Mouse (Mus musculus) left cerebral cortex, postnatal 14 days (tissue): ENCODE results near the gene St6galnac3. TPM values are rescaled to one million over a fixed set of nuclear protein-coding genes. Genes with fewer than 3 reads are reported as not detected.

Source experiments
- DNase-seq, 2 experiments: peaks; one replicate each; pipeline ENCODE4 v3.0.0; 2021 to 2022; ENCODE audit warnings: low spot score in 2 of 2, mixed read lengths in 1 of 2
- intact Hi-C: fragments of 180-260 bp; cut with DNase I; formaldehyde crosslinking; loops from one replicate; pipeline ENCODE4 v1.15.1; 2025
- total RNA-seq, 2 experiments: library from RNA; stranded (reverse); gene quantifications; 2 replicates each; pipeline ENCODE4 v1.2.3; 2021

The St6galnac3 gene
- total RNA-seq, 2 experiments from 2014 or later, result 10.8 to 12.1 TPM

DNA sequence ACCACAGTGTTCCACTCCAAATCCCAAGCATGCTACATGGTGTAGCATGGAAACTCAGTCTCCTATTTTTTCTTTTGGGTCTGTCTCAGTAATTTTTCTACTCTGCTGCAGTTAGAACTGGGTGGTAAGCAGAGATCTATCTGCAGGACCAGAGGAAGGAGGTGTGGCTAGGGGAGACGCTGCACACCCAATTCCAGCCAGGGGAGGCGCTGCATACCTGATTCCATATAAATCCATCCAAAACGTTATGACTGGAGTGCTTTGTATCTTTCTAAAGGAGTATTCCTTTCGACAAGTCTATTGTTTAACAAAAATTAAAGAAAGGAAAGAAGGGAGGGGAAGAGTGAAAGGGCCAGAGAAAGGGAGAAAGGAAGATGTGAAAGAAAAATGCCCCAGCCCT is 476.9 kb downstream of the St6galnac3 start:
- intact Hi-C loops, result loop anchor here (10.0 kb wide), 1 partner anchor 327 kb away; no protein-coding TSS in a partner anchor
- DNase-seq, result peak in 1 of 2 experiments; percentile 54

DNA sequence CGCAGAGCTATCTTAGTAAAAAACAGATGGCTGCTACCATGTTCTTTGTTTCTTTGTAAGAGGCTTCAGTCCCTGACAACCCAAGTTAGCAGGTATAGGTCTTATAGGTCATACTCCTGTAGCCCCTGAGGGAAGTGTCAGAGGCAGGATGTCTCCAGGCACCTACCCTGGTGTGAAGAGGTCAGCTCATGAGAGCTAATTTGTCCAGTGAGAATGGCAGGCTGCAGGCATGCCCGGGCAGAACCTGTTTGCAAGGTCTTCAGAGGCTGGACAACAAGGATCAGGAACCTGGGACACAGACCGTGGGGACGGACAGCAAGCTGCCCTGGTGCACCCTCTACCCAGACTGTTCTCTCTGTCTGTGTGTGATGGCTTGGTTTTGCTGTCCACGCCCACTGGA is 482.4 kb downstream of the St6galnac3 start:
- intact Hi-C loops, result loop anchor here (10.0 kb wide), 1 partner anchor 332 kb away; no protein-coding TSS in a partner anchor
- DNase-seq, result no peak

DNA sequence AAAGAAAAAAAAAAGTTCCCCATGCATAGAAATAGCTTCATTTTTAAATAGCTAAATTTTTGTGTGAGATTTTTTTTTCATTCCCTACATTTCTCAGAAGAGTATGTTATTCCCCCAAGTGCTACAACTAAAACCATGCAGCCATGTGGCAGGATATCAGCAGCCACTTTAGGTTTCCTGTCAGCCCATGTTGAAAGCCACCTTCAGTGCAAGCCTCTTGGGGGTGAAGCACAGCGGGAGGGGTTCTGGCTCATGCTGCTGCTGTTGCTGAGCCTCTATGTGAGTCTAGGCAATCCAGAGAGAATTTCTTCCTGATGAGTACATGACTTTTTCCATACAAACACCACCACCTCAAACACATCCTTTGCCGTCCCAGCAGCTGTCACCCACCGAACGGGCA is 483.8 kb downstream of the St6galnac3 start:
- no peak for DNase-seq
- intact Hi-C loops, result loop anchor here (10.0 kb wide), 1 partner anchor 334 kb away; no protein-coding TSS in a partner anchor

DNA sequence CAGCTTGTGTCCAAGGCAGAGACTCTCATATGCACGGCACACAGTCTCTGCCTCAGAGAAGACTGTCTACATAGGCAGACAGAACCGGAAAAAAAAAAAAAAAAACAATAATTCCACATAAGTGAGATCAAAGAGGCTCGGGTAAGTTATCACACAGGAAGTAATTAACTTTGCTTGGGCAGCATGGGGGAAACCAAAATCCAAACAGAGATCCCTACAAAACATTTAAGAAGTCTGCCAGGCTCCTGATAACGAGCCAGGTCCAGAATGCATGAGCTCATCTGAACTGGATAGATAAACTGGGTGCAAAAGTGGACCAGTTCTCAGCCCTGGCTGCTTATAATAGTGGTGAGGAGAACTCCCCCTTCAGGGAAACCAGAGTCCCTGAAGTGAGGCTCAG is 484.6 kb downstream of the St6galnac3 start:
- intact Hi-C loops, result loop anchor here (10.0 kb wide), 1 partner anchor 334 kb away; no protein-coding TSS in a partner anchor

DNA sequence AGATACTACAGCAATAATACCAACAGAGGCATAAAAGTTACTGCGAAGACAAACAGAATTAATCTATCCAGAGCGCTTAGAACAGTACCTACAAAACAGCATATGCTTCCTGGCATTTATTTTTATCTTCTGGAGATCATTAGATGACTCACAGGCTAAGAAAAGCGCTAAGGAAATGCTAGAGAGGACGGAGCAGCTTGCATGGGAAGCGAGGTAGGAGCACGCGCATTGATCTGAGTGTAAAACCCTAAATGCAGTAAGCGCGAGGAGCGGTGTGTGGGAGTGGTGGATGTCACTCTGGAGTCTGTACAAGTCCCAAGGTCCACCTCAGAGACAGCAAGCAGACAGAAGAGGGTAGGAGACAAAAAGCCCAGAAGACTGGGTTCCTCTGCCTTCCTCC is 486.6 kb downstream of the St6galnac3 start:
- intact Hi-C loops, result no loop called here
- DNase-seq, result peak; percentile 73 to 82

More for the DNA sequence above, 484.6 kb downstream of the St6galnac3 start:
- DNase-seq, result no peak

DNA sequence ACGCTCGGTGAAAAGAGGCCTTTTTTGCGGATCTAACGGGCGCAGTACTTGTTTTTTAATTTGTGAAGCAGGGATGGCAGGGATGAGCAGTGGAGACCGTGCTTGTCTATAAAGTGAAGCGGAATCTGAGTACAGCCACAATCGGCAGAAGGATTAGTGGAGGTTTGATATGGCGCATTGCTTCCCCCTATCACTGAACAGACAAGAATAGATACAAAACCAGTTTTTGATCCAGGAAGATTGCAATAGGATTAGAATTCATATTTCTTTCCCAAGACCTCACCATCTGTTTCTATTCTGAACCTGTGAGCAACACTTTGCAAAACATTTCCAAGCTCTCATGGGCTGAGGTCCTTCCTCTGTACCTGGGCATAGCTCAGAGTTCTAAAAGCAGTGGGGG is 488.7 kb downstream of the St6galnac3 start:
- intact Hi-C loops, result no loop called here
- no peak for DNase-seq

DNA sequence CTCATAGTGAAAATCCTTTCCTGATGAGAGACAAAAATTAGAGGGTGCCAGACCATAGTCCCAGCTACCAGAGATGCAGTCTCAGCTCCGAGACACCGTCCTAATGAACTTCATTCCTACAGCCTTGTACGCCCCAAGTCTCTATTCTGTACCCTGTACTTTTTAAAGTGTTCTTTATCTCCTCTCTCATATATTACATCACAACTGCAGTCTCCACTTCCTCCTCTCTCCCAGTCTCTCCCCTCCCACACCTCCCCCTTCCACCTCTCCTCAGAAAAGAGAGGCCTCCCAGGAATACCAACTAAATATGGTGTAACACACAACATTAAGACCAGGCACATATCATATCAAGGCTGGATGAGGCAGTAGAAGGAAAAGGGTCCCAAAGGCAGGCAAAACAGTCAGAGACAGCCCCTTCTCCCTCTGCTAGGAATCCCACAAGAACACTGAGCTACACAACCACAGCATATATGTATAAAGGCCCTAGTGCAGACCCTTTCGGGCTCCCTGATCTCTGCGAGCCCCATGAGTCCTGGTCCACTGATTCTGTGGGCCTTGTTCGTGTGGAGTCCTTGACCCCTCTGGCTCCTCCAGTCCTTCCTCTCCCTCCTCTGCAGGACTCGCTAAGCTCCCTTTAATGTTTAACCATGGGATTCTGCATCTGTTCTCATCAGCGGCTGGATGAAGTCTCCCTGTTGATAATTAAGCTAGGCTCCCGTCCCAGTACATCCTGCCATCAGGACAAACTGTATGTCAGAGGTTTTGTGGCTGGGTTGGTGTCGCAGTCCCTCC is 502.2 kb downstream of the St6galnac3 start:
- DNase-seq, result no peak
- intact Hi-C loops, result no loop called here

DNA sequence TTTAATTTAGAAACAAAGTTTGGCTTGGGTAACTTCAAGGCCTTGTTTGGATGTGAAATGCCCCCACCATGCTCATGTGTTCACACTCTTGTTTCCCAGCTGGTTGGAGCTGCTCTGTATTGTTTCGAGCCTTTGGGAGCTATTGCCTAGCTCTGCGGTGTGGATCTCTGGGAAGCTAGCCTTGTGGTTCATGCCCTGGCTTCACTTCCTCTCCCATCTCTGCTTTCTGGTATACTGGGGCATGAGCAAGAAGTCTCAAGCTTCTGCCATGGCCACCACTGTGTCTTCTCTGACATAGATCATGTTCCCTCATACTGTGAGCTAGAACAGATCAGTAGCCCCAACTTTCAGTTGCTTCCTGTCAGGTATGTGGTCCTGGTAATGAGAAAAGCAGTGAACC is 505.6 kb downstream of the St6galnac3 start:
- DNase-seq, result no peak
- intact Hi-C loops, result no loop called here

DNA sequence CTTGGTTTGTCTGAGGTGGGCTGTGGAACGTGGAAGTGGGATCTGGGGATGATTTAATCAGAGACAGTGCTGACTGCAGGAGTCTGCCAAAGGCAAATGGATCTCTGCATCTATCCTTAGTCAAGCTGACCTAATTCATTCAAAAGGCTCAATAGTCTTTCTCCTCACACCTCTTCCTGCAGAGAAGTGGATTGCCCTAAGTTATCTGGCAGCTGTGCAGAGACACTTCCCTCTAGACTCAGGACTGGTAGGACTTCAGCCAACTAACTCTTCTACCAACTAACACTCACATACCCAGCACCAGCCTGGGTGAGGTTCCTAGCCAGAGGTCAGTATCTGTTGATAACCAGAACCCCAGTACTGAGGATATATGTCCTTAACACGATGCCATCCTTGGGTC is 516.8 kb downstream of the St6galnac3 start:
- intact Hi-C loops, result no loop called here
- DNase-seq, result no peak

DNA sequence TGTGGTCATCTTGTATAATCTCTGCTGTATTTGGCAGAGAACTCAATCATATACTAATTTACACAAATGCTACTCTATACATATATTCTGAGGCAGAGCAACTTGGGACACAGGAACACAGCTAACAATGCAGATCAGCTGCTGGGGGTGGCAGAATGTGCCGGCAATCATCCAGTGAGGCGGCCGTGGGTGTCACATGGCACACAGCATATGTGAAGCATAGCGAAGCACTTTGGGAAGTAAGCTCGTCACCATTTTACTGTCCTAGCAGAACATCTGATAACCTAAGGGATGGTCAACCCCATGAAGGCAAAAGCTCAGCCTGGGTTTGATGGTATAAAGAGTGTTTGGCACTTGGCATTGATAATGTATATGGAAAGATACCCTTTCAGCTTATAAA is 520.9 kb downstream of the St6galnac3 start:
- intact Hi-C loops, result no loop called here
- peak in 1 of 2 experiments; percentile 30 for DNase-seq

DNA sequence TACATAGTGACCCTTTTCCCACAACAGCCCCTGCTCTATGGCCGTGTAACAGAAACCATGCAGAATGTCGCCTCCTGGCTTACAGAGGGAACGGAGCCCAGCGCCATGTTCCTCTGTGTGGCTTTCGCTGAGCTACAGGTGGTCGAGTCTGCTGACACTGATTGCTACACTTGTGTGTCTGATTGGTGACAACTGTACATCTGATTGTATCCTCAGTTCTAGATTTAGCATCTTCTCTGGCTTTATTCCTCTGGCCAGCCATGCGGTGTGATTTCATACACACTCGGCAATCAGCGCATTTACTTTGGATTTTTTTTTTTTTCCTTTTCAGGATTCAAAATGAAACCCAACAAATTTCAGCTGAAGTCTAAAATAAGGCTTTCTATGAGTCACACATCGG is 523.1 kb downstream of the St6galnac3 start:
- intact Hi-C loops, result no loop called here
- DNase-seq, result peak; percentile 29 to 55

DNA sequence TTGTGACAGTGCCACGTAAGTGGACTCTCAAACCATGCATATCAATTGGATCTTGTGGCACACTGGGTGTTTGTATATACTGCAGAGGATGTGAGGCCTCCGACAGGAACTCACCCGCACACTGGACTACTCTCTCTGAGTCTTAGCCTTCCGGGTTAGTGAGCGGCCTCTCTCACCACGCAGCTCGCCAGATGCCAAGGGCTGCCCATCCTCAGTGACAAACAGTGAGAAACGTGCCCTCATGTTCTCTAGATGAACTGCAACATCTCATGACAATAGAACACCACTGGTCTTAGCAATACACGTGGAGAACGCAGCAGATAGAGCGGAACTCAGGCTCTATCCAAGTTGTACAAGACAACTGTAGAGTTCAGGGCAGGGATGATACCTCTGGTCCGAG is 524.2 kb downstream of the St6galnac3 start:
- DNase-seq, result no peak
- intact Hi-C loops, result no loop called here

DNA sequence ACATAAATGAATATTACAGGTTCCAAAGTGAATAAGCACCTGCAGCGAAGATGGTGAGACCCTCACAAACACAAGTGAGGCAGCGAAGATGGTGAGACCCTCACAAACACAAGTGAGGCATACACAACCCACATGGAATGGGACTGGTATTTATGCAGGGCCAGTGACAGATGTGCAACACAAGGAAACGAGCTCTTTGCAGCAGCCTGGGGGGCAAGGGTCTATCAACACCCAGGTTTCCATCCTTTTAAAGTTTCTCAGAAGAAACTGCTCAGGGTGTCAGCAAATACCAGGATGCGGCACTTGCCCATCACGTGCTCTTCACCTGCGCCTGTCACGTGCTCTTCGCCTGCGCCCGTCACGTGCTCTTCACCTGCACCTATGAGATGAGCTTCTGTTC is 524.9 kb downstream of the St6galnac3 start:
- intact Hi-C loops, result no loop called here
- DNase-seq, result no peak

DNA sequence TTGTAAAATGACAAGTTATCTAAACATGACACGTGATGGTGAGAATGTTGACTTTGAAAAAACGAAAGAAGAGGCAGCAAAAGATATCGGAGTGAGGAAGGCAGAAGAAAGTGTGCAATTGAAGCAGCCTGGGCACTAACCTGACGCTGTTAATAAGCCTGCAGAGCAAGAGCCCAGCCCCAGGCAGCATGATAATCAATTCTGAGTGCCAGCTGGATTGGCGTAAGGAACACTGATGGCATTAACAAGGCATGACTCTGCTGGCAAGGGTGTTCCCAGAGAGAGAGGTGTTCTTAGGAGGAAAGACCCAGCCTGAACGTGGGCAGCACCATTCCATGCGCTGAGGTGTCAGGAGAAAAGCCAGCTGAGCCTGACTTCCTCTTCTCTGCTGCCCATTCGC is 525.7 kb downstream of the St6galnac3 start:
- intact Hi-C loops, result no loop called here

DNA sequence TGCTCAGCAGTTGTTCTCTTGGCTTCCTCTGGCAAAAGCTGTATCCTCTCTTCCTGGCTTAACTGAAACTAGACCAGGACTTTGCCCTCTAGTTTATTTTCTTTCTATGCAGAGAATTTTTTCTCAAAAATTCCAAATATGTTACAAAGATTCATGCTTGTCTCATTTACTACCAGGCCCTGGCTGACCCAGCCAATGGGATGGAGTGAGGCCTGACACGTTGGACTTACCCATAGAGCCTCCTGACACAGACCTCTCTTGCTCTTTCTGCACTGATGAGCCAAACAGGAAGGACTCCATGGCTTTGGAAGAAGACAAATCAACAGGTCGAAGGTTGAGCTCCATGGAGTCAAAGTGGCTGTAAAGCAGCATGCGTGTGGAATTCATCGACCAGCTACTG is 526.5 kb downstream of the St6galnac3 start:
- intact Hi-C loops, result no loop called here
- no peak for DNase-seq

More for the DNA sequence above, 525.7 kb downstream of the St6galnac3 start:
- DNase-seq, result no peak

DNA sequence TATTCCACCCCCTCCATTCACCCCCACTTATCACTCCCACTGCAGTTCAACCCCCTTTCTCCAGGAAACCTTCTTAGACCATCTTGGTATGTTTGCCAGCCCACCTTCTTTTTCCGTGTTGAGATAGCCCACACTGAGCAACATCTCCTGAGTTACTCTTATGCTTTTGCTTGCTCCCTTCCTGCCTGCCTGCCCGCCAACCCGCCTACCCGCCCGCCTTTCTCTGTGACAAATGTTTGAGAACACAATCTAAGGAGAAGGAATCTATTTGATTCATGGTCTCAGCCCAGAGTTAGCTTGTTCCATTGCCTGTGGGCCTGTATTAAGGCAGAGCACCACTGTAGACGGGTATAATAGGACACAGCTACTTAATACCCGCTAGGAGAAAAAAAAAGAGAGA is 531.9 kb downstream of the St6galnac3 start:
- intact Hi-C loops, result no loop called here
- DNase-seq, result no peak

DNA sequence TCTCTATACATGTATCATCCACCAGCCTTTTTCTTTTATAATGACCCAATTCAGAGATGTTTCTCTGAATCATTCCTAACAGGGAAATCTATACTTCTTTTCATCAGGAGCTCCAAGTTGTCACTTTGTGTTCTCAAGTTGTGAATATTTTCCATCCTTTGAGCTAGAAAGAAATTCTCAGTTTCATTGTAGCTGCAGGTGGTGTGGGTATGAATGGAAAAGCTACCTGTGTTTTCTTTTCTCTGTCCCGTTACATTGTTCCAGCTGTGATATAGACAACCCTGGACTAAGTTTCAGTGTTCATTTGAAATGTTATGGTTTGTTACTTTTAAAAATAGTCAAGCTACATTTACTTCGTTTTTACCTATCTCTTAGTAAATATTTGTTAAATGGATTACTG is 534.2 kb downstream of the St6galnac3 start:
- intact Hi-C loops, result no loop called here
- no peak for DNase-seq

DNA sequence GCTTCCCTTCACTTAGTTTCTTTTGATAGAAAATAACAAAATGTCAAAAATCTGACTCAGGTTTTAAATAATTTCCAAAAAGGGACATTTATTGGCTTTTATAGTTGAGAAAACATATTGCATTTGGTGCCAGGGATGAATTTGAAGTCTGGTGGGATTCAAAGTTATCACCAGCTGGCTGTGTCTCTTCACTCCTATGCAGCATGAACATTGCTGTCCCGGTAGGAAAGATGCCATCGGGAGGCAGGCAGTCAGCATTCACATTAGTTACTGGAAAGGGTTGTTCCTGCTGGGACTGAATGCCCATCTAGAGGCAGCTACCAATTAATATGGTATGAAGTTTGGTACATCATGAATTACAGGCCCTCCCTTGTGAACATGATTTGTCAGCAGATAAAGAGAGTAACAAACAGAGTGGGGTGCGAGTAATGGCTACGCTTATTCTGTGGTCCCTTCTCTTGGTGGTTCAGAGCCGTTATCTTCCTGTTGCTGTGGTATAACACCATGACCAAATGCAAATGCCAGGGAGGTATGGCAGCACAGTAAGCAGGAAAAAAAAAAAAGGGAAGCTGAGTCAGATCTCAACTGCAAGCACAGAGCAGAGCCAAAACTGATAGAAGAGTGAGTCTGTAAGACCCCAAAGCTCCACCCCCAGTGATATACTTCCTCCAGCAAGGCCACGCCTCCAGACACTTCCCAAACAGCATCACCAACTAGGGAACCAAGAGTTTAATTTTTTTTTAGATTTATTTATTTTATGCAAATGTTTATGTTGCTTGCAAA is 535.1 kb downstream of the St6galnac3 start:
- no peak for DNase-seq
- intact Hi-C loops, result no loop called here

DNA sequence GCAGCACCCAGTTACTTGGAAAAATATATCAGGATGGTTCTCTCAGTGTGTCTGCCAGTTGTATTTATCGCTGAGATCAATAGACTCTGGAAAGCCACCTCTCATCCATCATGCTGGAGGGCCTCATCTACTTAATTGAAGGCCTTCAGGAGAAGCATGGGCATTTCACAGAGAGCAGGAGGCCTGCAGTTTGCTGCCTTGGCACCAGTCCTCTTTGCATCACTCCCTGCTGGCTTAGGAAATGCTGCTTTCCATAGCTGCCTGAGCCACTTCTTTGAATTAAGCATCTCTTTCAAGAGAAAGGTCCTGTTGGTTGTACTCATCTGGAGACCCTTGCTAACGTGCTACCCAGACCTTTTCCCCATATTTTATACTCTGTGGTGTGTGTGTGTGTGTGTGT is 536.8 kb downstream of the St6galnac3 start:
- intact Hi-C loops, result no loop called here
- no peak for DNase-seq

DNA sequence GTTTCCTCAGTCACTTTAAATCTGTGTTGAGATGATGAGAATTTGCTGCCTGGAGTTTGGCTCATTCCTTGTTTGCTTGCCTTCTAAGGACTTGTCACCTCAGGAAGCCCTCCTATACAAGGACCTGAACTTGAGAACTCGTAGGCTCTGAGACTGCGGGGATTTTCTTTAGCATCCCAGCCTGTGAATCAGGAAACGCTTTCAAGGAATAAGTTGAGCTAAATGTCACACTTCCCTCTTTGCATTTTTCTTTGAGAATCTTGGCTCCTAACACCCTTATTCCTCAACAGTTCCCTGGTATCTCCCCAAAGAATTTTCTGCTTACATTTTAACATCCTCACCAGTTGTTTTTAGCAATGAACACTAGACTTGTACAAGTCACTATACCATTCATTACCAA is 539.9 kb downstream of the St6galnac3 start:
- DNase-seq, result no peak
- intact Hi-C loops, result no loop called here

DNA sequence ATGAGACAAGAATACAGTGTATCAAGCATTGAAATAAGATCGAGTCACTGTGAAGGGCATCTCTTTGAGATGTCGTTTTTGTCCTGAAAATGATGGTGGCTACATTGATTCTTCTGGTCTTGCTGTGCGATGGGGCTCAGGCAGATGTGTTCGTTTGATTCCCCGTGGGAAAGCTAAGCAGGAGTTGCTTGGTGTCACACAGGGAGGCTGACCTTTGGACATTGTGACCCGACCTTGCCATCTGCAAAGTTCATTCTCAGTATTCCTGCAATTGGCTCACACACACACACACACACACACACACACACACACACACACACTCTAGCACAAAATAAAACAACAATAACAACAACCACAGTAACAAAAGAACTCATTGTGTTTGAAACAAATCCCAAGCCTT is 543.7 kb downstream of the St6galnac3 start:
- DNase-seq, result no peak
- intact Hi-C loops, result no loop called here
